Mouse (Mus musculus) layer of hippocampus, adult 18-20 months (tissue): Measurements from ENCODE around the gene Vmn2r77. TPM values are rescaled to one million over a fixed set of nuclear protein-coding genes. Genes with fewer than 3 reads are reported as not detected.
A peak's percentile ranks its signal among the peaks of the same experiment; 100 is the strongest.
"Not testable (repeated sequence)": the region's sequence is repeated elsewhere in the genome, so short reads cannot be mapped to it uniquely, and the experiment has no call there.

Experiments
- DNase-seq, 2 experiments: peaks; one replicate each; pipeline ENCODE4 v3.0.0; 2022; ENCODE audit warnings: low spot score in 2 of 2
- long read RNA-seq: library from polyadenylated mRNA; stranded (forward); transcript quantifications from one replicate; pipeline ENCODE4 v2.0.0, GENCODE M21; 2021
- total RNA-seq, 2 experiments: library from RNA; stranded (reverse); gene quantifications; 2 replicates each; pipeline ENCODE4 v1.2.3; 2021

Gene Vmn2r77
- total RNA-seq = not detected
- long read RNA-seq = 0 reads

- no peak for DNase-seq
Observed at GRCm38 (mm10) chr7:86794727-86795126, at the start of gene Vmn2r77. Gene Vmn2r77, plus strand, starts transcription at chr7:86795027.

- DNase-seq = no peak
Observed at GRCm38 (mm10) chr7:86760751-86761150, 34.1 kb upstream of the Vmn2r77 start.

GRCm38 (mm10) chr7:86764628-86765027 lies 30.2 kb upstream of the Vmn2r77 start:
- no peak for DNase-seq

DNA sequence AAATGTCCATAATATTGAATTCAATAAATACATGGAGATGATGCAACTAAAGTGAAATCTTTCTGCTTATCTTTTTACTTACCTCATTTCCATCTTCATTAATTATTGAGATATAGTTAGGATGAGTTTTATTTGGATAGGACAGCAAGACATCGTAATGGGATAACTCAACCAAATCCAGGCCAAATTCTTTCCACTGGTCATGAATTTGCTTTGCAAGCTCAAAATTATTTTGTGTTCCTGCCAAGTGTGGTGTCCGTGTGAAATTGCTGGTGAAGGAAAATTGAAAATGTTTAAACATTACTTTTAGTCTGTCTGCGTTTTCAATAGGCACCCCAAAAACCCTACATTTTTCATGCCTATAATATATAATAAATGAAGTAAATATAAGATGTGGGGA lies 23.2 kb upstream of the Vmn2r77 start:
- no peak for DNase-seq

DNA sequence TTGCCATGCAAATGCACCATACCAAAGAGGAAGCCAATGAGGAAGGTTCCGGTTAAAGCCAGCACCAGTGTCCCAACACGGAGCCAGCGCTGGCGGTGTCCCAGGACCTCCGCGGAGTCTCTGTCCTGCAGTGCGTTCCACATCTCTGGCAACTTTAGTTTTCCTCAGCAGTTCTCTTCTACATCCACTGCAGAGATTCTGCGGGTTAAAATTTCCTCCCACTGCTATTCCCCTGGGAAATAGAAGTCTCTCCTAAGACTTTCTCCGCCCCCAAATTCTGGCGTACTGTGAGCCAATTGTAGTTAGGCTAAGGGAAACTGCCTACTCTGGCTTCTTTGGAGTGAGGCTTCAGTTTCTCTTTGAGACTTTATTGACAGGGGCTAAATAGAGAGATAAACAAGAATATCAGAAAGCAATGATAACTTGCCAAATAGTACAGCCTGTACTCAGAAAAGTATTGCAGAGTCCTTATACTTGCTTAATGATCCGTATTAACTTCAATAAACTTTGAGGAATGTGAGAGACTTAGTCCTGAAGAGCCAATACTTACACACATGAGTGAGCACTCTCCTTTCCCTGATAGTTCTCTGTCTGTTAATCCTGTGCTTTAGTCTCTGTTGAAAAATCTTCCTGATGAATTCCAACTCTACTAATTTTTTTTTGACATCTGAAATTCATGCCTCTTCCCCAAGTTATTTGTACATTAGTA lies 19.1 kb upstream of the Vmn2r77 start, which contains the start of gene Folh1:
Gene Folh1, minus strand, starts transcription at position 327 of the 709 bp plus-strand sequence.
- peak; percentile 2 to 50 for DNase-seq

- not testable (repeated sequence) for DNase-seq
Observed at GRCm38 (mm10) chr7:86815241-86815640, 20.4 kb downstream of the Vmn2r77 start.

GRCm38 (mm10) chr7:86815716-86816115 lies 20.9 kb downstream of the Vmn2r77 start:
- not testable (repeated sequence) for DNase-seq

DNA sequence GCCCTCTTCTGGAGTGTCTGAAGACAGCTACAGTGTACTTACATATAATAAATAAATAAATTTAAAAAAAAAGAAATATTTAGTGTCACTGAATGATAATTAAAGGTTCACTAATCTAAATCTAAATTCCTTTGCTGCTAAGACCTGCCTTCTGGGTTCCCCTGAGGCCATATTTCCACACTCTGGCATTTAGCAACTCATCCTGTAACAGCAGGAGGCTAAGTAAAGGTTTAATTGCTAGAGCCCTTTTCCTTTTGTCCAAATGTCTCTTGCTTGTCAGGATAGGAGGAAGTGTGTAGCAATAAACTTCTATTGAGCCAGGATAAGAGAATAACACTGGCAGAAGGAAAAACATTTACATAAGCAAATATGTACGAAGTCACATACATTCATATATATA lies 21.6 kb downstream of the Vmn2r77 start:
- no peak for DNase-seq

Other genes with a start within 250 kb of the Vmn2r77 start
- not detected for gene Olfr295, start 211.2 kb upstream of the Vmn2r77 start, total RNA-seq
- not detected for gene Olfr294, start 178.4 kb upstream of the Vmn2r77 start, total RNA-seq
- not detected for gene Olfr293, start 146.0 kb upstream of the Vmn2r77 start, total RNA-seq
- not detected for gene Olfr292, start 106.7 kb upstream of the Vmn2r77 start, total RNA-seq
- 10 to 100 TPM; 10.2 to 11.1 TPM for gene Folh1, start 19.1 kb upstream of the Vmn2r77 start, total RNA-seq
- under 1 TPM in 1 of 2 experiments, not detected in 1; 0.08 TPM for gene Vmn2r78, start 120.1 kb downstream of the Vmn2r77 start, total RNA-seq
- under 1 TPM in 1 of 2 experiments, not detected in 1; 0.05 TPM for gene Vmn2r79, start 201.1 kb downstream of the Vmn2r77 start, total RNA-seq